Mouse (Mus musculus) lung, adult 18-20 months (tissue): ENCODE measurements around the gene Cntrob.
A peak's percentile ranks its signal among the peaks of the same experiment; 100 is the strongest.
"Not testable (repeated sequence)": the region's sequence is repeated elsewhere in the genome, so short reads cannot be mapped to it uniquely, and the experiment has no call there.

Experiments
- DNase-seq, 2 experiments: peaks; one replicate each; pipeline ENCODE4 v3.0.0; 2022; ENCODE audit warnings: mixed read lengths in 2 of 2

Cntrob gene

DNA sequence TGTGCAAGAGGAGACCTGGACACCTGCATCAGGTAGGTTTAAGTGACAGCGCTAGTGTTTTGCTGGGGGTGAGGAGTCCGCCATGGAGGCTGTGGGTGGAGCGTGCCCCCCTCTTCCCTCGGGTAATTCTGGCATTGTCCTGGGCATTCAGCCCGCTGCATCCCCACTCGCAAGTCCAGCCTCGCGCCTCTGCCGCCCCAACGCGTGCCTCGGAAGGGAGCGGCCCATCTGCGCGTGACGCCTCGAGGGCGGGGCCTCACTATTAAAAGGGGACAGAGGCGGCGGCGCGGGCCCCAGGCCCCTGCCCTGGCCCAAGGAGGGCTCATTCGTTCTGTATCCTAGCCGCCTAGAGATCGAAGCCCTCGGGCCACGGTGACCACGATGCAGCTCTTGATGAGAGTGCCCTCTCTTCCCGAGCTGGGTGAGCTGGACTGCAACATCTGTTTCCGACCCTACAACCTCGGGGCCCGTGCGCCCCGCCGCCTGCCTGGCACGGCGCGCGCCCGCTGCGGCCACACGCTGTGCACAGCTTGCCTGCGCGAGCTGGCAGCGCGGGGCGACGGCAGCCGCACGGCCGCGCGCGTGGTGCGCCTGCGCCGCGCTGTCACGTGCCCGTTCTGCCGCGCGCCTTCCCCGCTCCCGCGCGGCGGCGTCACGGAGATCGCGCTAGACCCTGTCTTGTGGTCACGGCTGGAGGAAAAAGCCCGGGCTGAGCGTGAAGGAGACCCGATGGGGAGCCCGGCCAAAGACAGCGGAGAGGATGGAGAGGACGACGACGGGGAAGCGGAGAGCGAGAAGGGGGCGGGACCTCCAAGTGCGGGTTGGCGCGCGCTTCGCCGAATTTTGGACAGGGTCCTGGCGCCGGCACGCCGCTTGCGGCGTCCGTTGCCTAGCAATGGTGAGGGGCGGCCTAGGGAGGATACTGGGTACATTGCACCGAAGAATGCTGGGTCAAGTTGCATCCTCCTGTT lies 16.9 kb upstream of the Cntrob start, which contains the start of gene Rnf227:
TSS of gene Rnf227 (plus strand) at position 301 of the 971 bp plus-strand sequence.
- DNase-seq = peak; percentile 54 to 56

- no peak for DNase-seq
Measured at GRCm38 (mm10) chr11:69334796-69335195, 11.2 kb upstream of the Cntrob start.

DNA sequence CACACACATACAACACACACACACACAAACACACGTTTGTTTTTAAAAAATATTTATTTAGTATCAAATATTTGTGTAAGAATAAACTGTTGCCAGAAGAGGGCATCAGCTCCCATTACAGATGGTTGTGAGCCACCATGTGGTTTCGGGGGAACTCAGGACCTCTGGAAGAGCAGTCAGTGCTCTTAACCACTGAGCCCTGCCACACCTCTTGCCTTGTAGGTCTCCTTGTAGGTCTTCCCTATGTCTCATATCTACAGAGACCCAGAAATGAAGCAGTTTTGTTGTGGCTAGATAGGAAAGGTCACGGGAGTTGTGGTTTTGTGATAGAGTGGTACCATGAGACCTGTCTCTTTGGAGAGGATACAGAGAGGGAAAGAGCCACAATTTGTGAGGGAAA lies 10.3 kb upstream of the Cntrob start:
- no peak for DNase-seq

- no peak for DNase-seq
Measured at GRCm38 (mm10) chr11:69332713-69333253, 9.2 kb upstream of the Cntrob start.

DNA sequence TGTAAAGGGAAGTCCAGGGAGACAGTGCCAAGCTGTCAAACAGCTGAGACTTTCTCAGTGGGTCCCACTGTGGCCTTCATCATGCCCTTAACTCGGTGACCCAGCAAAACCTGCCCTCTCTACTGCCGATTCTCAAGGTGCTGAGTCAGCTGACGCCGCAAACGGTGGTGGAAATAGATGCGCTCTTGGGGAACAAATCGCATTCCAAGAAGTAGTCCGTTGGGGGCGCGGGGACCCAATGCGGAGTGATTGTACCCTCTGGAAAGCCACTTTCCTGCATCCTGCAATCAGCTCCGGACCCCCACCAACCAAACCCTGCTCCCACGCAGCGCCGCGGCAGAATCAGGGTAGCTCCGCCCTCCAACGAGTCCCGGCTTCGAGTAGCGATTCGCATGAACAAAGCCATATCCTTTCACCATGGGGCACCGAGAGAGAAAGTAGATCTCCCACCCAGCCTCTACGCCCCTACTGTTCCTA lies 8.4 kb upstream of the Cntrob start:
- DNase-seq = peak; percentile 67 to 73

DNA sequence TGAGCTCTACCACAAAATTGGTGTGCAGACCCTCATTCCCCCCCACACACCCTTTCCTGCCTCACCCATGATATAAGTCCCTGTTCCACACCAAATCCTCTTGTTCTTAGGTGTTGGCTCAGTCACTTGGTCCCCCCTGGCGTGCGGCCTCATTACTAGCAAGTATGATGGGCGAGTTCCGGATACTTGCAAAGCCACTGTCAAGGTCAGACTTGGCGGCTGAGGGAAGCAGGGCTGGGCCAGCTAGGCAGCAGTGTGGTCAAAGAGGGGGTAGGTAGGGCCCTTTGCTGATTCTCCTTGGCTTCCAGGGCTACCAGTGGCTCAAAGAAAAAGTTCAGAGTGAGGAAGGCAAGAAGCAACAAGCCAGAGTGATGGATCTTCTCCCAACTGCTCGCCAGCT lies 7.6 kb upstream of the Cntrob start:
- no peak for DNase-seq

DNA sequence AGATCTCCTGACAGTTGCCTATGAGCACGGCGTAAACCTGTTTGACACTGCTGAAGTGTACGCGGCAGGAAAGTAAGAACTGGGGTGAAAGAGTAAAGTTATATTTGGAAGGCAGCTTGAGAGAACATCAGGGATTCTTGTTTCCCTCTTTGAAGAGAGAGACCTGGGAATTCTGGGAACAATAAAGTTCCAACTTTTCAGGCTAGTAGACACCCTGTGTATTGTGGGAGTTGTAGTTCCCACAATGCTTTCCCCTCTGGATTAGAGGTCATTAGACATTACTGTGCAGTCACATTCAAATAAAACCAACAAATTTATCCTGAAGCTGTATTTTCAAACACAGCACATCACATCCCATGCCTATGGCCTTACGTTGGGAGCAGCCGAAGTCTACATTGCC lies 4.9 kb upstream of the Cntrob start:
- DNase-seq = no peak

- DNase-seq = no peak
Measured at GRCm38 (mm10) chr11:69327648-69328047, 4.1 kb upstream of the Cntrob start.

- DNase-seq = no peak
Measured at GRCm38 (mm10) chr11:69327157-69327442, 3.5 kb upstream of the Cntrob start.

DNA sequence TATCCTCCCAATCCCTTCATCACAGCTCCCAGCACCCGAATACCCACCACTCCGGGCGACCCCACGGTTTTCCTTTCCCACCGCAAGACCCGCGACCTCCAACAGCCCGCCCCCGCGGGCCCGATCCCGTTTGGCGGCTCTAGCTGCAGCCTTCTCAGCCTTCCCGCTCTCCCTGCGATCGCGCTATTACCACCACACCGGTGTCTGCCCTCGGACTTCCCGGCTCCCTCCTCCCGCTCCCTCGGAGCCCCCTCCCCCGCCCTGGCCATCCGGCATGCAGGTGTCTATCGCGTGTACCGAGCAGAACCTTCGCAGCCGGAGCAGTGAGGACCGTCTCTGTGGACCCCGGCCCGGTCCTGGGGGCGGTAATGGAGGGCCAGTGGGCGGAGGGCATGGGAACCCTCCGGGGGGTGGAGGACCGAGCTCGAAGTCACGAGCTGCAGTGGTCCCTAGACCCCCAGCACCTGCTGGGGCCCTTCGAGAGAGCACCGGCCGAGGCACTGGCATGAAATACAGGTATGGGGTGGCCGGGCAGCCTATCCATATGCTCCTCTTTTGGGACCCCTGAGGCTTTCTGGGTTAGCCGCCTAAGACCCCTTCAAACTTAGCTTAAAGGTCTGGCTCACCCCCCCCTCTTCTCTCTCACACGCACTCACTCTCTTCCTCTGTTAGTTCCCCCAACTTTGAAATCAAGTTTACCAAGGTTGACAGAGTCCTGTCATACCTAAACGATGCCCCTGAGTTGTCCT lies 3.0 kb upstream of the Cntrob start:
- peak in 1 of 2 experiments; percentile 26 for DNase-seq

- peak; percentile 91 to 93 for DNase-seq
Measured at GRCm38 (mm10) chr11:69325628-69326407, 2.2 kb upstream of the Cntrob start, which contains the start of gene Kcnab3. Gene Kcnab3 (plus strand): TSS chr11:69326258.

- no peak for DNase-seq
Measured at GRCm38 (mm10) chr11:69324749-69325148, 1.2 kb upstream of the Cntrob start.

- no peak for DNase-seq
Measured at GRCm38 (mm10) chr11:69322693-69323471, 693 bp downstream of the Cntrob start.

DNA sequence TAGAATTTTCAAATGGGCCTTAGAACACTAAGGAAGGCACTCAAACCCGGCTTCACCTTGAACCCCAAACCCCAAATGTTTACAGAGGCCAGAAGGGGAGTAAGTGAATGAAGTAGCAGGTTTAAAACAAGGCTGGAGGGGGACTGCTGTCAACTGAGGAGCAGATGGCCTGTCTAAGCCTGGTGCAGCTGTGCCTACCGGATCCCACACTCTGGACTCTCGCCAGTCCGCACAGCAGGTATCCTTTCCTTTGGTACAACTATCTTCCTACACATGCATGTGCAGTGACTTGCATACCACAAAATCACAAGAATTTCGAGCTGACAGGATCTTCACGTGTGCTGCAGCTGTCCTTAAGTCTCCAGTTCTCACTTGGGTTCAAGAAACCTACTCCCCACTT lies 1.6 kb downstream of the Cntrob start:
- no peak for DNase-seq

DNA sequence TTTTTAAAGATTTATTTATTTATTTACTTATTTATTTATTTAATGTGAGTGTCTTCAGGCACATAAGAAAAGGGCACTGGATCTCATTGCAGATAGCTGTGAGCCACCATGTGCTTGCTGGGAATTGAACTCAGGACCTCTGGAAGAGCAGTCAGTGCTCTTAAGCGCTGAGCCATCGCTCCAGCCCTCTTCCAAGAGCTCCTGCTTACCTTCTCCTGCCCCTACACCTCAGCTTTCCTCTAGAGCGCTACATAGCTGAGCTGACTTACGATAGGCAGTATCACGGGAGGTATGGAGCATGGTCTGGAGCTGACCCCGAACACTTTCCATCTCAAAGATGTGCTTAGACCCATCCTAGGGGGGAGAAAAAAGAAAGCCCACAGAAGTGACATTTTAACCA lies 2.0 kb downstream of the Cntrob start:
- DNase-seq = no peak

- DNase-seq = not testable (repeated sequence)
Measured at GRCm38 (mm10) chr11:69318000-69318399, 5.6 kb downstream of the Cntrob start.

- DNase-seq = no peak
Measured at GRCm38 (mm10) chr11:69316361-69316760, 7.2 kb downstream of the Cntrob start.

DNA sequence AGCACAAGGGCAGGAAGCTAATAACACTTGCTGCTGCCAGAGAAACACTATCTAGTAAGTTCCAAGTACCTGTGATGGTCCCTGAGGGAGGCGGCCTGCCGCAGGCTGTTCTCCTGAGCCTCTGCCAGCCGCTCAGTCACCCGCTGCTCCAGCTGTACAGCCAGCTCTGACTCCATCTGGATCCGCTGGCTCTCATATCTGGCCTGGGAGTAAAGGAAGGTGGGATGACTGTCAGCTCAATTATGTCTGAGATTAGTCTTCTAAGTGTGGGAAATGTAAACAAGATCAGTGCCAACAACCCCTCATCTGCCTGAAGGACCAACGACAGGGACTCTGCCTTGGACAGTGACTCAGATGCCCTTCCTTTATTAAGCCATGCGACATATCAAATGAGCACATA lies 12.3 kb downstream of the Cntrob start:
- DNase-seq = no peak

DNA sequence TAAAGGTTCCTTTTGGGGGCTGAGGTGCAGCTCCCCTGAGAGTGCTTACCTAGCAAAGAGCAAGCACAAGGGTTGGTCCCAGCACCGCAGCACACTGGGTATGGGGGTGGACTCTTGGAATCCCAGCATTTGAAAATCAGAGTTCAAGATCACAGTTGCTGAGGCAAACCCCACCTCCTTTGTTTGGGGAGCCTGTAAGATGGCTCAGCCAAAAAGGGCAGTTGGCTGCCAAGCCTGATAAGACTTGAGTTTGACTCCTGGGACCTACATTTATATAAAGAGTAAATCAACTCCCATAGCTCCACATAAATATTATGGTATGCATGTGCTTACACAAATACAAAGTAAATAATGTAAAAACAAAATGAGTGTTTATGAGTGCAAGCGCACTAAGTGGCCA lies 17.5 kb downstream of the Cntrob start:
- DNase-seq = no peak

DNA sequence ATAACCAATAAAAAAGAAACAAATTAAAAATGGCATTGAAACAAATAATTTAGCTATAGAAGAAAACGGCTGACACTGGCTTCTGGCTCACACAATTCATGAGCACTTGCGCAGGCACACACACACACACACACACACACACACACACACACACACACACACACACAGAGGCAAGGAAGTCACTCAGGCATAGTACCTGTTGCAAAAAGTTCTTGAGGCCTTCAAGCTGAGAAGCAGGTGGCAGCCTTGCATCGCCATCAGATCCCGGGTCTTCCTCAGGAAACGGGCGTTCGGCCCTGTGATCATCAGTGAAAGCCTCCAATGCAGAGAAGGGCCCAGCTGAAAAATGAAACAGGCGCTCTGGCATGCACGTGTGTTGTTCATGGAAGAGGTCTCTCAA lies 18.3 kb downstream of the Cntrob start:
- DNase-seq = no peak

- no peak for DNase-seq
Measured at GRCm38 (mm10) chr11:69302817-69303216, 20.8 kb downstream of the Cntrob start.

DNA sequence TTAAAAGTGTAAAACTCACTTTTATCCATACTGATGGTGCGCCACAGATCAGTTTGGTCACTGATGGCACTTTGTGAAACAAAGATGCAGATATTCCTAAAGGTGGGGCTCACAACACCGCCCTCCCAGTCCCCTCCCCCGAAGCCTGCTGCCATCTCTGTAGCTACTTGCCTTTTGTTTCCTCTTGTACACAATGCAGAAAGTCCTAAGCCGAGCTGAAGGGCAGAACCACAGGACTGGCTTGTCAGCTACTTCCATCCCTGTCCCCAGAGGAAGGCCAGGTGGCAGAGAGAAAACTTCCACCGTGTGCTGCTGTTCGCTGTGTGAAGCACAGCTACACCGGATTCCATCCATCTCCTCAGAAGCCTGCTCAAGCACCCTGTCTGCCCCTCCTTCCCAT lies 25.3 kb downstream of the Cntrob start:
- no peak for DNase-seq
